Mouse (Mus musculus) limb, embryonic 11.5 days (tissue): ENCODE measurements around the gene Pcyt2. TPM values are rescaled to one million over a fixed set of nuclear protein-coding genes. Genes with fewer than 3 reads are reported as not detected.
"Not testable (repeated sequence)": the region's sequence is repeated elsewhere in the genome, so short reads cannot be mapped to it uniquely, and the experiment has no call there.

ENCODE experiments used
- ATAC-seq: fragments of 200-750 bp; cut with Nextera tagmentation; 2 replicates; pipeline ENCODE4 v1.8.0; 2017; ENCODE audit warnings: low read depth; ENCODE audit not compliant: insufficient number of reproducible peaks, low FRiP score, low TSS enrichment
- DNase-seq: peaks from one replicate; pipeline ENCODE4 v3.0.0-alpha.2; 2015; ENCODE audit warnings: low spot score
- H3K27ac ChIP-seq: fragments of 300-500 bp; sonication (generic); replicated peaks from 2 replicates; pipeline ENCODE4 v1.5.1; 2014; ENCODE audit warnings: low read depth, mild to moderate bottlenecking, low read length
- H3K27me3 ChIP-seq: fragments of 300-500 bp; sonication (generic); 2 replicates; pipeline ENCODE4 v1.6.1; 2014; ENCODE audit warnings: mild to moderate bottlenecking, low read length, mixed read lengths; ENCODE audit not compliant: control insufficient read depth, insufficient read depth
- H3K36me3 ChIP-seq: fragments of 300-500 bp; sonication (generic); 2 replicates; pipeline ENCODE4 v1.6.1; 2014; ENCODE audit warnings: mild to moderate bottlenecking, low read length, moderate library complexity, mixed read lengths; ENCODE audit not compliant: control insufficient read depth, insufficient read depth
- H3K4me1 ChIP-seq: fragments of 300-500 bp; sonication (generic); 2 replicates; pipeline ENCODE4 v1.6.1; 2014; ENCODE audit warnings: low read length, mixed read lengths; ENCODE audit not compliant: control insufficient read depth, insufficient read depth
- H3K4me2 ChIP-seq: fragments of 300-500 bp; sonication (generic); 2 replicates; pipeline ENCODE4 v1.6.1; 2014; ENCODE audit warnings: low read depth, mild to moderate bottlenecking, moderate library complexity; ENCODE audit not compliant: severe bottlenecking
- H3K4me3 ChIP-seq: fragments of 300-500 bp; sonication (generic); 2 replicates; pipeline ENCODE4 v1.5.1; 2014; ENCODE audit warnings: low read depth, low read length
- H3K9ac ChIP-seq: fragments of 300-500 bp; sonication (generic); 2 replicates; pipeline ENCODE4 v1.6.1; 2014; ENCODE audit warnings: mild to moderate bottlenecking, low read length
- H3K9me3 ChIP-seq: fragments of 300-500 bp; sonication (generic); 2 replicates; pipeline ENCODE4 v1.6.1; 2016; ENCODE audit warnings: low read length; ENCODE audit not compliant: control insufficient read depth
- WGBS: fragments of 180-500 bp; shearing (Covaris S2); extraction: QIAGEN DNeasy Blood & Tissue Kit; methylation state at CpG from one replicate; pipeline ENCODE4 v1.1.7; 2014; 5-methylcytosine and 5-hydroxymethylcytosine counted together
- polyA plus RNA-seq: library from polyadenylated mRNA; unstranded; fragments of >200 nt; fragmentation: Nextera tagmentation; extraction: Ambion mirVana; gene quantifications from 2 replicates; pipeline ENCODE4 v1.2.1, GENCODE M21; 2014

Pcyt2 gene
- polyA plus RNA-seq, 1 experiment from 2014 or later = 105 TPM

GRCm38 (mm10) chr11:120603545-120603944, 14.2 kb downstream of the Pcyt2 start:
- Histone ChIP-seq H3K4me2 (no peak overlapping the region), H3K36me3 (peaks cover 12% of the 10 kb centered on the region), H3K27ac (no peak overlapping the region), H3K9ac (no peak overlapping the region), H3K9me3 (no peaks in the 10 kb centered on the region), H3K4me1 (peaks cover 6% of the 10 kb centered on the region), H3K4me3 (no peak overlapping the region), H3K27me3 (0 out of 2 replicates have a peak, but pooled peaks cover 4% of the 10 kb centered on the region)
- no peak for DNase-seq
- no peak for ATAC-seq
- 91% methylated on average over 2 of the region's 2 CpGs for WGBS

GRCm38 (mm10) chr11:120600716-120601115, 17.0 kb downstream of the Pcyt2 start:
- DNase-seq (no peak), ATAC-seq (no peak)
- no peak overlapping the region for H3K9ac ChIP-seq
- peaks cover 14% of the 10 kb centered on the region for H3K4me1 ChIP-seq
- H3K27ac ChIP-seq = no peak overlapping the region
- H3K9me3 ChIP-seq = no peaks in the 10 kb centered on the region
- H3K27me3 ChIP-seq = no peaks in the 10 kb centered on the region
- H3K36me3 ChIP-seq = peaks cover 14% of the 10 kb centered on the region
- no peak overlapping the region for H3K4me2 ChIP-seq
- no peak overlapping the region for H3K4me3 ChIP-seq
- 90% methylated on average over 3 of the region's 3 CpGs for WGBS

- no peak overlapping the region for H3K27ac ChIP-seq
- 48% methylated on average over 17 of the region's 17 CpGs for WGBS
- ATAC-seq (no peak), DNase-seq (no peak)
- H3K36me3 ChIP-seq = peaks cover 22% of the 10 kb centered on the region
- peak overlapping the region; percentile 95 for H3K4me2 ChIP-seq
- H3K4me3 ChIP-seq = peak overlapping the region; percentile 96
- H3K4me1 ChIP-seq = peaks cover 14% of the 10 kb centered on the region
- no peaks in the 10 kb centered on the region for H3K9me3 ChIP-seq
- peak overlapping the region; percentile 100 for H3K9ac ChIP-seq
- H3K27me3 ChIP-seq = no peaks in the 10 kb centered on the region
These were observed 18.7 kb downstream of the Pcyt2 start for GRCm38 (mm10) chr11:120598990-120599549.

GRCm38 (mm10) chr11:120598283-120598989, 19.3 kb downstream of the Pcyt2 start, which contains the start of the genes Alyref and Anapc11:
Gene Alyref (minus strand): TSS chr11:120598365.
Gene Anapc11 (plus strand): TSS chr11:120598421.
- H3K4me3 ChIP-seq = peak within 1 kb of the TSS; percentile 96
- WGBS = under 1% methylated on average over 88 of the region's 88 CpGs
- peaks cover 27% of the 10 kb centered on the region for H3K36me3 ChIP-seq

GRCm38 (mm10) chr11:120597240-120598235, 20.2 kb downstream of the Pcyt2 start:
- H3K27me3 ChIP-seq = no peaks in the 10 kb centered on the region

More at GRCm38 (mm10) chr11:120598283-120598989, 19.3 kb downstream of the Pcyt2 start, which contains the start of the genes Alyref and Anapc11:
- H3K4me2 ChIP-seq = peak within 1 kb of the TSS; percentile 95
- H3K9me3 ChIP-seq = no peaks in the 10 kb centered on the region
- H3K9ac ChIP-seq = peak within 1 kb of the TSS; percentile 100
- ATAC-seq = peak; percentile 96
- peak within 1 kb of the TSS; percentile 85 for H3K27ac ChIP-seq
- peaks cover 14% of the 10 kb centered on the region for H3K4me1 ChIP-seq
- H3K27me3 ChIP-seq = no peaks in the 10 kb centered on the region
- DNase-seq = peak; percentile 95

GRCm38 (mm10) chr11:120588531-120588930, 29.2 kb downstream of the Pcyt2 start:
- DNase-seq (no peak), ATAC-seq (no peak)
- Histone ChIP-seq H3K27ac (no peak overlapping the region), H3K9me3 (peaks cover 2% of the 10 kb centered on the region; the same call in 1 of the 2 replicates), H3K4me1 (no peaks in the 10 kb centered on the region), H3K36me3 (peaks cover 29% of the 10 kb centered on the region), H3K4me3 (no peak overlapping the region), H3K27me3 (no peaks in the 10 kb centered on the region), H3K4me2 (no peak overlapping the region), H3K9ac (no peak overlapping the region)
- 94% methylated on average over 6 of the region's 6 CpGs for WGBS

More at GRCm38 (mm10) chr11:120597240-120598235, 20.2 kb downstream of the Pcyt2 start:
- DNase-seq = no peak
- peak overlapping the region; percentile 95 for H3K4me2 ChIP-seq
- WGBS = 5% methylated on average over 86 of the region's 99 CpGs
- H3K4me3 ChIP-seq = peak overlapping the region; percentile 96
- peaks cover 29% of the 10 kb centered on the region for H3K36me3 ChIP-seq
- ATAC-seq = peak; percentile 29
- H3K4me1 ChIP-seq = peaks cover 14% of the 10 kb centered on the region
- peak overlapping the region; percentile 85 for H3K27ac ChIP-seq
- H3K9ac ChIP-seq = peak overlapping the region; percentile 100
- H3K9me3 ChIP-seq = no peaks in the 10 kb centered on the region

GRCm38 (mm10) chr11:120583937-120584336, 33.8 kb downstream of the Pcyt2 start:
- WGBS = 97% methylated on average over 1 of the region's 1 CpGs
- H3K9me3 ChIP-seq = peaks cover 2% of the 10 kb centered on the region; the same call in 1 of the 2 replicates

GRCm38 (mm10) chr11:120582982-120583293, 34.8 kb downstream of the Pcyt2 start:
- not testable (repeated sequence) for H3K27ac ChIP-seq, H3K9me3 ChIP-seq, H3K27me3 ChIP-seq, H3K9ac ChIP-seq, H3K4me2 ChIP-seq, DNase-seq, H3K4me3 ChIP-seq, ATAC-seq
- Histone ChIP-seq H3K36me3 (peaks cover 27% of the 10 kb centered on the region), H3K4me1 (peaks cover 12% of the 10 kb centered on the region)
- 86% methylated on average over 2 of the region's 2 CpGs for WGBS

More at GRCm38 (mm10) chr11:120583937-120584336, 33.8 kb downstream of the Pcyt2 start:
- Histone ChIP-seq H3K27me3 (no peaks in the 10 kb centered on the region), H3K4me1 (peaks cover 12% of the 10 kb centered on the region), H3K4me2 (no peak overlapping the region), H3K9ac (no peak overlapping the region), H3K36me3 (peaks cover 20% of the 10 kb centered on the region), H3K27ac (no peak overlapping the region), H3K4me3 (no peak overlapping the region; the same call in 1 of the 2 replicates)
- DNase-seq = no peak
- ATAC-seq = no peak
